Mouse (Mus musculus) ES-Bruce4 (cell line): ENCODE measurements around the gene Dpy30.
"Not testable (repeated sequence)": the region's sequence is repeated elsewhere in the genome, so short reads cannot be mapped to it uniquely, and the experiment has no call there.

Experiments
- CTCF ChIP-seq: IDR thresholded peaks from one replicate; pipeline ENCODE4 v1.8.1; 2011; ENCODE audit warnings: low read depth, low read length
- EP300 ChIP-seq: IDR thresholded peaks from 2 replicates; pipeline ENCODE4 v1.6.1; 2011; ENCODE audit warnings: low read depth, low read length; ENCODE audit not compliant: insufficient read depth
- POLR2A ChIP-seq: IDR thresholded peaks from one replicate; pipeline ENCODE4 v1.8.1; 2011; ENCODE audit warnings: low read length; ENCODE audit not compliant: insufficient read depth

GRCm38 (mm10) chr17:74296991-74297390 lies 26.8 kb downstream of the Dpy30 start:
- not testable (repeated sequence) for TF ChIP-seq POLR2A, CTCF, EP300
